Mouse (Mus musculus): ENCODE measurements around the gene Cers6. TPM values are rescaled to one million over a fixed set of nuclear protein-coding genes. Genes with fewer than 3 reads are reported as not detected.
A peak's percentile ranks its signal among the peaks of the same experiment; 100 is the strongest.

The Cers6 gene
- total RNA-seq, 2 experiments from 2014 or later = 28.8 to 78.2 TPM

GRCm38 (mm10) chr2:69104511-69105145, 243.4 kb downstream of the Cers6 start:
- no peak for ATAC-seq (replicated peaks; ENCODE audit: poor library complexity)

- ATAC-seq (replicated peaks; ENCODE audit: poor library complexity) = peak; percentile 83
Measured at GRCm38 (mm10) chr2:69109246-69109645, 248.0 kb downstream of the Cers6 start.

- ATAC-seq (replicated peaks; ENCODE audit: poor library complexity) = peak; percentile 24
Measured at GRCm38 (mm10) chr2:69109710-69110109, 248.5 kb downstream of the Cers6 start.

- no peak for ATAC-seq (replicated peaks; ENCODE audit: poor library complexity)
Measured at GRCm38 (mm10) chr2:69112609-69113008, 251.4 kb downstream of the Cers6 start.

- ATAC-seq (replicated peaks; ENCODE audit: poor library complexity) = no peak
Measured at GRCm38 (mm10) chr2:69113829-69114547, 252.7 kb downstream of the Cers6 start.

GRCm38 (mm10) chr2:69115921-69116320, 254.7 kb downstream of the Cers6 start:
- no peak for ATAC-seq (replicated peaks; ENCODE audit: poor library complexity)

GRCm38 (mm10) chr2:69116767-69117166, 255.5 kb downstream of the Cers6 start:
- ATAC-seq (replicated peaks; ENCODE audit: poor library complexity) = no peak

- ATAC-seq (replicated peaks; ENCODE audit: poor library complexity) = no peak
Measured at GRCm38 (mm10) chr2:69118994-69119393, 257.8 kb downstream of the Cers6 start.

GRCm38 (mm10) chr2:69119718-69120117, 258.5 kb downstream of the Cers6 start:
- no peak for ATAC-seq (replicated peaks; ENCODE audit: poor library complexity)

GRCm38 (mm10) chr2:69121681-69122080, 260.4 kb downstream of the Cers6 start:
- no peak for ATAC-seq (replicated peaks; ENCODE audit: poor library complexity)

- ATAC-seq (replicated peaks; ENCODE audit: poor library complexity) = no peak
Measured at GRCm38 (mm10) chr2:69125425-69125824, 264.2 kb downstream of the Cers6 start.

GRCm38 (mm10) chr2:69128321-69128720, 267.1 kb downstream of the Cers6 start:
- peak; percentile 44 for ATAC-seq (replicated peaks; ENCODE audit: poor library complexity)

- ATAC-seq (replicated peaks; ENCODE audit: poor library complexity) = peak; percentile 93
Measured at GRCm38 (mm10) chr2:69128921-69129395, 267.7 kb downstream of the Cers6 start.

GRCm38 (mm10) chr2:69129425-69130210, 268.4 kb downstream of the Cers6 start:
- ATAC-seq (replicated peaks; ENCODE audit: poor library complexity) = no peak

GRCm38 (mm10) chr2:69132046-69132445, 270.8 kb downstream of the Cers6 start:
- ATAC-seq (replicated peaks; ENCODE audit: poor library complexity) = no peak

GRCm38 (mm10) chr2:69132488-69133040, 271.3 kb downstream of the Cers6 start:
- no peak for ATAC-seq (replicated peaks; ENCODE audit: poor library complexity)

GRCm38 (mm10) chr2:69134186-69134585, 272.9 kb downstream of the Cers6 start:
- ATAC-seq (replicated peaks; ENCODE audit: poor library complexity) = no peak

- peak; percentile 64 for ATAC-seq (replicated peaks; ENCODE audit: poor library complexity)
Measured at GRCm38 (mm10) chr2:69134937-69135336, 273.7 kb downstream of the Cers6 start.

- peak; percentile 86 for ATAC-seq (replicated peaks; ENCODE audit: poor library complexity)
Measured at GRCm38 (mm10) chr2:69135661-69136576, 274.7 kb downstream of the Cers6 start, which contains the start of gene Nostrin. TSS of gene Nostrin (plus strand) at chr2:69135800.

Measured in megakaryocyte progenitor cell, adult 5-6 weeks (primary cell).